Mouse (Mus musculus) neural tube, embryonic 13.5 days (tissue): Measurements from ENCODE around the gene Bricd5. TPM values are rescaled to one million over a fixed set of nuclear protein-coding genes. Genes with fewer than 3 reads are reported as not detected.
"Not testable (repeated sequence)": the region's sequence is repeated elsewhere in the genome, so short reads cannot be mapped to it uniquely, and the experiment has no call there.

Experiments
- ATAC-seq: fragments of 200-750 bp; cut with Nextera tagmentation; 2 replicates; pipeline ENCODE4 v1.8.0; 2017; ENCODE audit warnings: low read depth, mild to moderate bottlenecking, moderate TSS enrichment, moderate library complexity
- H3K27ac ChIP-seq: fragments of 300-500 bp; sonication (generic); replicated peaks from 2 replicates; pipeline ENCODE4 v1.5.1; 2015; ENCODE audit warnings: moderate library complexity, mild to moderate bottlenecking, inconsistent platforms
- H3K27me3 ChIP-seq: fragments of 300-500 bp; sonication (generic); 2 replicates; pipeline ENCODE4 v1.6.1; 2015; ENCODE audit warnings: mild to moderate bottlenecking, inconsistent platforms
- H3K36me3 ChIP-seq: fragments of 300-500 bp; sonication (generic); 2 replicates; pipeline ENCODE4 v1.6.1; 2015; ENCODE audit warnings: mild to moderate bottlenecking, inconsistent platforms
- H3K4me1 ChIP-seq: fragments of 300-500 bp; sonication (generic); replicated peaks from 2 replicates; pipeline ENCODE4 v1.6.1; 2015; ENCODE audit warnings: inconsistent platforms
- H3K4me2 ChIP-seq: fragments of 300-500 bp; sonication (generic); 2 replicates; pipeline ENCODE4 v1.6.1; 2015; ENCODE audit warnings: inconsistent platforms, mild to moderate bottlenecking, moderate library complexity
- H3K4me3 ChIP-seq: fragments of 300-500 bp; sonication (generic); 2 replicates; pipeline ENCODE4 v1.5.1; 2015; ENCODE audit warnings: mild to moderate bottlenecking, inconsistent platforms
- H3K9ac ChIP-seq: fragments of 300-500 bp; sonication (generic); 2 replicates; pipeline ENCODE4 v1.6.1; 2015; ENCODE audit warnings: moderate library complexity, mild to moderate bottlenecking, inconsistent platforms
- H3K9me3 ChIP-seq: fragments of 300-500 bp; sonication (generic); 2 replicates; pipeline ENCODE4 v1.6.1; 2016; ENCODE audit warnings: inconsistent platforms
- WGBS: fragments of 180-500 bp; shearing (Covaris S2); methylation state at CpG from one replicate; pipeline ENCODE4 v1.1.7; 2015; 5-methylcytosine and 5-hydroxymethylcytosine counted together
- polyA plus RNA-seq: library from polyadenylated mRNA; unstranded; fragments of >200 nt; fragmentation: Nextera tagmentation; extraction: Ambion mirVana; gene quantifications from 2 replicates; pipeline ENCODE4 v1.2.1, GENCODE M21; 2015

Bricd5 gene
- polyA plus RNA-seq, 1 experiment from 2014 or later = not detected

DNA sequence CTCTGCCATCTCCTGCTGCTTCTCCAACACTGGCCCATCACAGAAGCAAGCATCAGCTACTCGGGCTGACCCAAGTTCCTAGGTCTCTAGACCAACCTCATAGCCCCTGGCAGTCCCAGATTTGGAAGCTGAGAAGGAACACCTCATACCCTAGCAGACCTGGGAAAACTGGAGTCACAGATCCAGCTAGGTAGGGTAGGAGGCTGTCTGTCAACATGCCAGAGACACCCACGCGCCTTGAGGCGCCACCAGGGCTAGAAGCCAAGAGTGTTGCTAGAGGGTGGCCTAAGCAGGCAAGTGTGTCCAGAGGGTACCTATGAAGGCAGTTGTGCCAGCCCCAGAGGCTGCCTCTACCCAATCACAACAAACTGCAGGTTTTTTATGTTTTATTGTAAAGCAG, 30.3 kb upstream of the Bricd5 start:
- Histone ChIP-seq H3K4me3 (no peak overlapping the region), H3K9ac (no peak overlapping the region), H3K36me3 (peaks cover 99% of the 10 kb centered on the region), H3K4me2 (no peak overlapping the region), H3K27me3 (no peaks in the 10 kb centered on the region), H3K27ac (no peak overlapping the region), H3K4me1 (no peaks in the 10 kb centered on the region), H3K9me3 (no peaks in the 10 kb centered on the region)
- 92% methylated on average over 4 of the region's 4 CpGs for WGBS
- ATAC-seq = no peak

DNA sequence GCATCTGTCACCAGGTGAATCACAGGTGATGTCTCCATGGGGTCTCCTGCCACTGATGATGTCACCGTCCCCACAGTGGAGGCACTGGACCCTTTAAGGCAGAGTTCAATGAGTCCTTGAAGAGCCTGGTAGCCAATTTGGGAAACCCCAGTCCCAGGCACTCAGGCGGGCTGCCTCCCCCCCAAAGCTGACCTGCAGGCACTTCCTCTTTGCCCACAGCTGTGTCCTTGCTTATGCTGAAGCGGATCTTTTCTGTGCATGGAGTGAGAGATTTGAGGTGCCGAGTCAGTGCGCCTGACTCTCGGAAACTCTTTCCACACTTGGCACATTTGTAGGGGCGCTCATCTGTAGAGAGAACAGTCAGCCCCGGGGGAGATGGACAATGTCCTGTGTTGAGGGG, 27.1 kb upstream of the Bricd5 start:
- peaks cover 97% of the 10 kb centered on the region for H3K36me3 ChIP-seq
- no peak for ATAC-seq
- no peak overlapping the region for H3K4me2 ChIP-seq
- no peak overlapping the region for H3K4me3 ChIP-seq
- H3K9me3 ChIP-seq = no peaks in the 10 kb centered on the region
- H3K27me3 ChIP-seq = no peaks in the 10 kb centered on the region
- H3K4me1 ChIP-seq = 0 out of 2 replicates have a peak, but pooled peaks cover 6% of the 10 kb centered on the region
- H3K9ac ChIP-seq = no peak overlapping the region
- no peak overlapping the region for H3K27ac ChIP-seq
- WGBS = 92% methylated on average over 8 of the region's 8 CpGs

DNA sequence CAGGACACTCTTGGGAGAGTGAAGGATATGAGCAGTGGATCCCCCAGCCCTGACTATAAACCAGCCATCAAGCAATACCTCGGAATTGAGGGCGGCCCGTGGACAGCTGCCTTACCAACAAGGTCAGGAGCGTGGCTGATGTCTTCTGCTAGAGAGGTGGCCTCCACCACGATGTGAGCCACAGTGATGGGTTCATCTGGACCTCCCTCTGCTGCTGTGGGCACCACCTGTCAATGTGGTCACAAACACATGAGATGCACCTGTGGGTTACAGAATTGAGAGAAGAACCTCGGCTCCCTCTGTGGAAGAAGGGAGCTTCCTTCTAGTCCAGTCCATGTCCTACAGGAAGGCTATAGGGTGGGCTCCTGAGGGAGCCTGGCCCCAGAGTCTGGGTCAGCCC, 24.2 kb upstream of the Bricd5 start:
- H3K27me3 ChIP-seq = no peaks in the 10 kb centered on the region
- no peak overlapping the region for H3K4me2 ChIP-seq
- H3K9me3 ChIP-seq = no peaks in the 10 kb centered on the region
- H3K36me3 ChIP-seq = peaks cover 68% of the 10 kb centered on the region
- no peak overlapping the region for H3K4me3 ChIP-seq
- H3K9ac ChIP-seq = no peak overlapping the region
- WGBS = 95% methylated on average over 6 of the region's 6 CpGs
- no peak overlapping the region for H3K27ac ChIP-seq
- H3K4me1 ChIP-seq = peaks cover 26% of the 10 kb centered on the region
- ATAC-seq = no peak

DNA sequence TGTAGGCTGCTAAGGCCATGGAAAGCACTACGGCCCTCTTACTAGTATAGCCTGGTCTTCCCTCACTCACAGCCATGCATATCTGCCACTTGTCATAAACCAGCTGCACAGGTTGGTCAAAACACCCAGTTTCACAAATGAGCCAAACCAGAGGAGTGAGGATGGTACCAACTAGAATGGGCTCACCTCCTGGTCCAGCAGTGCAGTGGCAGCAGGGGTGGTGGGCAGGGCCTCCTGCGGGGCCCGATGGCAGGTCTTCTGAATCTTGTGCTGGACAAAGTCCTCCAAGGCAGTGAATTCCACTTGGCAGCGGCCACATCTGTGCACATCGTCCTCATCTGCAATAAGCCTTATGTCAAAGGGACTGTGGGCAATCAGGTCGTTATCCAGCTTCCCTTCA, 22.5 kb upstream of the Bricd5 start:
- no peak overlapping the region for H3K9ac ChIP-seq
- ATAC-seq = no peak
- no peak overlapping the region for H3K4me3 ChIP-seq
- H3K9me3 ChIP-seq = no peaks in the 10 kb centered on the region
- peaks cover 27% of the 10 kb centered on the region for H3K4me1 ChIP-seq
- no peak overlapping the region for H3K4me2 ChIP-seq
- no peaks in the 10 kb centered on the region for H3K27me3 ChIP-seq
- H3K27ac ChIP-seq = no peak overlapping the region
- peaks cover 51% of the 10 kb centered on the region for H3K36me3 ChIP-seq
- 93% methylated on average over 6 of the region's 6 CpGs for WGBS

DNA sequence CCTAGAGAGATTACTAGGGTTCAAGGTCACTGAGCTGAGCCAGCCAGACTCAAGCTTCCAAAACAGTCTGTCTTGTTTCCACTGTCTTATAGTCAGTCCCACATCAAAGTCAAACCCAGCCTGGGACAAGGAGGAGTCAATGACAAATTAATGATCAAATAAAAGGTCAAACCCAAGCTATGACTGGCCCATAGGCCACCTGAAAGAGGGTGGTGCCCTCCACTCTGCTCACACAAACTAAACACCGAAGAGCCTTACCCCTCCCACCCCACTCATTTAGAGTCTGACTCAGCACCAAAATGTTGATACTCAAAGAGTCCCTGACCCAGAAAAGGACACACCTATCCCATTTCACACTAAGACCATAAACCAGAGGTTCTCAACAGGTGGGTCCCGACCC, 20.3 kb upstream of the Bricd5 start:
- no peaks in the 10 kb centered on the region for H3K9me3 ChIP-seq
- no peak for ATAC-seq

DNA sequence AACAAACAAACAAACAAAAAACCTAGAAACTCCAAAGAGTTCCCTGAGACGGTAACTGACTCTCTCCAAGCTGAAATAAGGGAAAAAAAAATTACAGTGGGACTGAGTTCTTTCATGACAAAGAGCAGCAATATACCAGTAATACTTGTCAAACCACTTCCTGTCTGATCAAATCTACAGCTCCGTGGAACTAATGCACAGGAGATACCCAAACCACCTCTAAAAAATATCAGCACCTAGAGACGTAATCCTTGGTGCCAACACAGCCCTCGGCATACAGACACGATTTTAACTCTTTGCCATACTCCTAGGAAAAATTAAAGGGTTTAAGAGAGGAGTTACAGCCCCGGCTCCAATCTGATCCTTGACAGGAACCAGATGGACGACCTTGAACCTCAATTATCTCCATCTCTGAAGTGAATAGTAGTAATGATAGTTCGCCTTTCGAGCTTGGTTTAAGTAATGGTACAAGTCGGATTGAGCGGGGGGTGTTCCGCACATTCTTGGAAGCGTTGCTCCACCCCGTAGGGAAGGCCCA, 19.4 kb upstream of the Bricd5 start:
- Histone ChIP-seq H3K4me1 (peaks cover 27% of the 10 kb centered on the region), H3K27ac (peak overlapping the region; percentile 95), H3K4me3 (peak overlapping the region; percentile 91), H3K27me3 (no peaks in the 10 kb centered on the region), H3K9me3 (no peaks in the 10 kb centered on the region), H3K9ac (peak overlapping the region; percentile 94), H3K36me3 (peaks cover 20% of the 10 kb centered on the region), H3K4me2 (peak overlapping the region; percentile 87)
- WGBS = 13% methylated on average over 14 of the region's 14 CpGs
- ATAC-seq = no peak

More for the DNA sequence above, 20.3 kb upstream of the Bricd5 start:
- Histone ChIP-seq H3K9ac (no peak overlapping the region; the same call in 1 of the 2 replicates), H3K4me1 (peaks cover 27% of the 10 kb centered on the region), H3K27ac (no peak overlapping the region), H3K4me3 (peak overlapping the region; percentile 91), H3K27me3 (no peaks in the 10 kb centered on the region), H3K36me3 (peaks cover 29% of the 10 kb centered on the region), H3K4me2 (peak overlapping the region; percentile 87)
- 84% methylated on average over 2 of the region's 2 CpGs for WGBS

DNA sequence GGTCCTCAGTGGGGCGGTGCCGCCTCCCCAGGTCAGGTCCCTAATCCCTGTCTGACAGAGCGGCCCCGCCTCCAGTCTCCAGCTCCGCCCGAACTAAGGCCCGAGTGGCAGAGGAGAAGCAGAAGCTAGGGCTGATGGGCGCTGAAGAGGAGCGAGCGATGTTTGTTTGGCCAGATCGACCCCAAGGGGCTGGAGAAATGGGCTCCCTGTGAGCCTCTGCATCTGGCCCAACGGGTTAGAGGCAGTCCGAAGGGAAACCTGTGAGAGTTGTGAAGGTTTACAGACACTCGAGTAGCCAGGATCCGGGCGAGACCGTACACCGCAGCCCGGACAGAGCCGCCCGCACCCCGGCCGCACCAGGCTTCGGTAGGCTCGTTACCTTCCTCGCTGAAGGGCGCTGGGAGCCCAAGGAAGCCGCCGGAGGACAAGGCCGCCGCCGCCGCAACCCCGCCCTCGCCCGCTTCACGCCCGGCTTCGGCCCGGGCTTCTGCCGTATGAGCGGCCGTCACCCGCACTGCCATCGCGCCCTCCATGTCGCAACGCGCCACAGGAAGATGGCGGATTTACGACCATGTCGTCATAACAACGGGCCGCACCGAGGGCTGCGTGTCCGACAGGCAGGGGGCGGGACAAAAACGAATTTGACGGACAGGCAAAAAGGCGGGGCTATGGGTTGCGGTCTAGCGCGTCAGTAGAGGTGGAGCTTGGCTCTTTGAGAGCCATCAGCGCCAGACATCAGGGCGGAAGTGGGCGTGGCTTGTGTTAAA, 18.7 kb upstream of the Bricd5 start:
- H3K4me2 ChIP-seq = peak overlapping the region; percentile 87
- H3K4me3 ChIP-seq = peak overlapping the region; percentile 91
- H3K9ac ChIP-seq = peak overlapping the region; percentile 94
- no peaks in the 10 kb centered on the region for H3K27me3 ChIP-seq
- H3K27ac ChIP-seq = peak overlapping the region; percentile 95
- no peaks in the 10 kb centered on the region for H3K9me3 ChIP-seq
- H3K36me3 ChIP-seq = peaks cover 14% of the 10 kb centered on the region
- peak; percentile 97 for ATAC-seq
- WGBS = under 1% methylated on average over 57 of the region's 67 CpGs
- H3K4me1 ChIP-seq = peaks cover 27% of the 10 kb centered on the region

DNA sequence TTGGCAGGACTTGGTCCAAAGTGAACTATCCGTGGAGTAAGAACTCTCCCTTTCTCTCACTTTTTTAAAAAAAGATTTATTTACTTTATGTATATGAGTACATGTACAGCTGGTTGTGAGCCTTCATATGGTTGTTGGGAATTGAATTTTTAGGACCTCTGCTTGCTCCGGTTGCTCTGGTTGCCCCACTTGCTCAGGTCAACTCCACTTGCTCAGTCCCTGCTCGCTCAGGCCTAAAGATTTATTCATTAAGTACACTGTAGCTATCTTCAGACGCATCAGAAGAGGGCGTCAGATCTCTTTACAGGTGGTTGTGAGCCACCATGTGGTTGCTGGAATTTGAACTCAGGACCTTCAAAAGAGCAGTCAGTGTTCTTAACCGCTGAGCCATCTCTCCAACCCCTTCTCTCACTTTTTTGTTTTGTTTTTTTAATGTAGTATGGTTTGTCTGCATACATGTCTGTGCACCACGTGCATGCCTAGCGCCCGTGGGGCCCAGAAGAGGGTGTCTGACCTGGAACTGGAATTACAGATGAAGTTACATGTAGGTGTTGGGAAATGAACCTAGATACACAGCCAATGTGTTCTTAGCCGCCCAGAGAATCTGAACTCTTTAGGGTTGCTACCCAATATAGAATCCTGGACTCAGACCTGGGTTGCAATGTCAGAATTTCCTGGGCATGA, 18.0 kb upstream of the Bricd5 start:
- H3K27ac ChIP-seq, H3K9ac ChIP-seq, H3K9me3 ChIP-seq, H3K27me3 ChIP-seq, H3K36me3 ChIP-seq: not testable (repeated sequence)
- peak overlapping the region; percentile 91 for H3K4me3 ChIP-seq
- peaks cover 27% of the 10 kb centered on the region for H3K4me1 ChIP-seq
- ATAC-seq = peak; percentile 40
- 55% methylated on average over 10 of the region's 10 CpGs for WGBS
- H3K4me2 ChIP-seq = peak overlapping the region; percentile 87

DNA sequence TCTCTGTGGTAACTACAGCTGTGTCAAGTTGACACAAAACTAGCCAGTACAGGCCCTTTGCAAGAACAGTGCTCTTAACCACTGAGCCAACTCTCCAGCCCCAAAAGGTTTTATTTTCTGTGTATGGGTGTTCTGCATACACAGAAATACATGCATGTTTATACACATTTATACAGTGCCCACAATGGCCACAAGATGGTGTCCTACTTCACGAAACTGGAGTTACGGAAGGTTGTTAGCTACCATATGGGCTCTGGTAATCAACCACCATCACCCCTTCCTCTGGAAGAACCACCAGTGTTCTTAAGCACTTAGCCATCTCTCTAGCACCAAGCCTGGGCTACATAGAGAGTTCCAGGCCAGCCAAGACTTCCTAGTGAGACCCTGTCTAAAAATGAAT, 12.1 kb upstream of the Bricd5 start:
- Histone ChIP-seq H3K4me2 (no peak overlapping the region), H3K27ac (no peak overlapping the region), H3K4me3 (no peak overlapping the region), H3K36me3 (no peaks in the 10 kb centered on the region), H3K27me3 (no peaks in the 10 kb centered on the region), H3K9me3 (no peaks in the 10 kb centered on the region), H3K9ac (no peak overlapping the region), H3K4me1 (no peaks in the 10 kb centered on the region)
- 76% methylated on average over 2 of the region's 2 CpGs for WGBS
- no peak for ATAC-seq

DNA sequence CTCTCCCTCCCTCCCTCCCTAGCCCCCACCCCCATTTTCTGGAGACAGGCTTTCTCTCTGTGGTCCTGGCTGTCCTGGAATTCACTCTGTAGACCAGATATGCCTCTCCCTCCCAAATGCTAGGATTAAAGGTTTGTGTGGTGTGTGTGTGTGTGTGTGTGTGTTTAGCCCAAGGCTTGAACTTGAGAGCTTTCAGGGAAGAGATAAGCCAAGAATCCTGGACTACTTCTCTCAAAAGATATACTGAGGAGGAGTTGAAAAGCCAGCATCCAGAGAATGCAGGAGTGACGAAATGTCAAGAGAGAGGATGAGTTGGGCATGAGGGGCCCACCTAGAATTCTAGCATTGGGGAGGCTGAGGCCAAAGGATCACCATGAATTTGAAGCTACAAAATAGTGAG, 10.8 kb upstream of the Bricd5 start:
- Histone ChIP-seq H3K27ac (no peak overlapping the region), H3K9me3 (no peaks in the 10 kb centered on the region), H3K4me2 (no peak overlapping the region), H3K27me3 (no peaks in the 10 kb centered on the region), H3K4me1 (no peaks in the 10 kb centered on the region), H3K4me3 (no peak overlapping the region), H3K9ac (no peak overlapping the region), H3K36me3 (no peaks in the 10 kb centered on the region)
- 82% methylated on average over 1 of the region's 1 CpGs for WGBS
- ATAC-seq = no peak

DNA sequence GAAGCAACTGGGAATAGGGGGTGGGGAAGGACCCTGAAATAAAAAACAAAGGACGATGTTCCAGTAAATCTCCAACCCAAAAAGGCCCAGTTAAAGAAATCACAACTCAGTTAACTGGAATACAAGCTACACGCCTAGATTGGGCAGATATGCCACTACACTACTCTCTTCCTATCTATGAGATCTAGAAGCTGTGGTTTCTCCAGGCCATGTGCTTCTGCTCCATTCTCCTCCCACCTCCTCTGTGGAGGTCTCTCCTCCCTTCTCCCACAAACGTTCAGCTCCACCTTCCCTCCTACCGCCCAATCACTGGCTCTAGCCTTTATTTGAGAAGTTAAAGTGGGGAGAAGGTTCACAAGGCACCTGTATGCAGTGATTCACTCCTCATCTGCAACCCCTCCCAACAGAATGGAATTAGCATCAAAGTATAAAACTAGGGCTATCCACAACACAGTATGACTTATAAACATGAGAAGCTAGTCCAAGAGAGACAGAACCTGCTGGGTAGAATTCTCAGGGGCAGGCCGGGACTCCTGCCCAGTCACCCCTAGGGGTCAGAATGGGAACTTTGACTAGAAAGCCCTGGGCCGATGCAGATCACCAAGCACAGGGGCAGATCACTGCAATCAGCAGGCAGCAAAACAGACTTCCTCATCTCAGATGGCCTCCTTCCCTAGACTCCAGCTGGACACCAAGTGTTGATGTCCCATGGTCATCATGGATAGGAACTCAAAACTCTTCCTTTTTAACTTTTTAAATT, 10.1 kb upstream of the Bricd5 start:
- H3K36me3 ChIP-seq = no peaks in the 10 kb centered on the region
- no peaks in the 10 kb centered on the region for H3K4me1 ChIP-seq
- H3K27ac ChIP-seq = no peak overlapping the region
- ATAC-seq = no peak
- no peak overlapping the region for H3K4me3 ChIP-seq
- no peak overlapping the region for H3K4me2 ChIP-seq
- 56% methylated on average over 6 of the region's 6 CpGs for WGBS
- no peak overlapping the region for H3K9ac ChIP-seq
- H3K27me3 ChIP-seq = no peaks in the 10 kb centered on the region
- no peaks in the 10 kb centered on the region for H3K9me3 ChIP-seq
